Mouse (Mus musculus): ENCODE measurements around the gene Chic2.
A peak's percentile ranks its signal among the peaks of the same experiment; 100 is the strongest.

Chic2 gene

GRCm38 (mm10) chr5:75067125-75067756, 22.7 kb upstream of the Chic2 start:
- DNase-seq (ENCODE audit: low spot score in 2 of 2): peak; percentile 71 to 86

DNA sequence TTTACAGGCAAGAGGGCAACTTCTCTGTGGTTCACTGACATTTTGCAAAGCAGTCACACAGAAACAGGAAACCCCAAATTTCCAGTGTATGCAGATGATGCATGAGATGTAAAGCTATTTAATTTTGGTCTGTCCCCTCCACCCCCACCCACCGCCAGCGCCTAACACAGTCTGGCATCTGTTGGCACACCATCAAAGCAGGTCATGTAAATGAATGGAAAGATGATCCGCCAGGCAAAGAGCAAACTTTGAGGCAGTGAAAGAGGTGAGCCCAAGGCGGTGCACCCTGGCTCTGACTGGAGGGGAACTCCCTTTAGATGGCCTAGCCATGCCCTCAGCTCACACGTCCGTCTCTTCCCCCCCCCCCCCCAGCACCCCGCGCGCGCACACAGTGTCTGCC, 22.1 kb upstream of the Chic2 start:
- peak in 1 of 2 experiments; percentile 56 for DNase-seq (ENCODE audit: low spot score in 2 of 2)

DNA sequence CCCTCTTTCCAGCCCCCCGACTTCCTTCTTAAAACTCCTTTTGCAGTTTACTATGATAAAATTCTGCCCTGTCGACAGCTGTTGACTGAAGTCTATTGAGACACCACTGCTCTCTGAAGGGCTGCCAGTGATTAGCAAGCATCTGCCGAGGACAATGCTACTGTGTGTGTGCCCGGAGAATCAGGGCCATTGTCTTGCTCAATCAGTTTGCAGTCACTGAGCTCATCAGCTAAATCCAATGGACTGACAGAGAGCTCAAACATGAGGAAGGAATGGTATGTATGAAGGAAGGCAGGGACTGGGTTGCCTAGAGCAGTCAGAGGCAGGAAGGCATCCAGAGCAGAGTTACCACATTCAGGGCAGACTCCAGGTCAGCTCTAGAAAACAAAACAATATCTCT, 18.6 kb upstream of the Chic2 start:
- DNase-seq (ENCODE audit: low spot score in 2 of 2): no peak

- no peak for DNase-seq (ENCODE audit: low spot score in 2 of 2)
These were observed 6.5 kb upstream of the Chic2 start for GRCm38 (mm10) chr5:75051109-75051508.

DNA sequence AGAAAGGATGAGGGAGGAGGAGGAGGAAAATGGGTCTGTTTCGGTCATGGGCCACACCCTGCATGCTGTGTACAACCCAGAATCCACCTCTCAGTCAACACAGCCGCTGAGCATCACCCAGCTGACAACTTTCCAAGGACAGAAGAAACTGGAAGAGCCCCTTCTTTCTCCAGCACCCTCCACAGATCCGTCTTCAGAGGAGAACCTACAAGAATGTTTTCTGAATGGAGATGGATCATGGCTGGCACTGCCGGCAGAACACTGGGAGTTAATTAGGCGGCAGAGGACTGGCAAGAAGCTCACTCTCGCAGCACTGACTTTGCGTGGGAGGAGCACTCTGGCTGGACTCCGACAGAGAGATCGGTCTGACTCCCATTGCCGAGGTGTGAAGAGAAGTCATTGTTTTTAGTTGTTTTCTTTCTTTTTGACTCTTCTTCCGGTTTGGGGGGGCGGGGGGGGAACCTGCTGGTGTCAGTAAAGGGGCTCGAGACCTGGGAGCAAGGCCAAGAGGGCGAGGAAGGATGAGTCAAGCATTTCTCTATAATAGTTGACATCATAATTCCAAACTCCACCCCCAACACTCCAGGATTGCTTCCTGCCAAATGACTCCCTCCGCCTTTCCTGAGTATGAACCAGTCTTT, 2.2 kb upstream of the Chic2 start:
- no peak for DNase-seq (ENCODE audit: low spot score in 2 of 2)

GRCm38 (mm10) chr5:75045371-75045770, 797 bp upstream of the Chic2 start:
- no peak for DNase-seq (ENCODE audit: low spot score in 2 of 2)

- peak in 1 of 2 experiments; percentile 82 for DNase-seq (ENCODE audit: low spot score in 2 of 2)
These were observed 813 bp downstream of the Chic2 start for GRCm38 (mm10) chr5:75043621-75044301.

GRCm38 (mm10) chr5:75043011-75043445, 1.5 kb downstream of the Chic2 start:
- no peak for DNase-seq (ENCODE audit: low spot score in 2 of 2)

DNA sequence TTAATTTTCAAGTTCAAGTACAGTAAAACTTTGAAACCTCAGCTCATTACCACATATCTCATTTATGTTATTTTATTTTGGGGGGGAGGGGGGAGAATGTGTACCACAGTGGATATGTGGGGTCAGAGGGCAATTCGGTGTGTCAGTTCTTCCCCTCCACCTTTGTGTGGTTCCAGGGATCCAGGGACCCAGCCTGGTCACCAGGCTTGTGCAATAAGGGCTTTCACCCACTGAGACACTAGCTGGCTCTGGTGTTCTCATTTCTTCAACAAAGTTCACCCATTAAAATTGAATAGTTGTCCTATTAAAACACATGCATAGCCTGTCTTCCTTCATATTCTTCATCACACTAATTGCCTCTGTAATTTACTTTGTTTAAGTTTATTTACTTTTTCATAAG, 5.3 kb downstream of the Chic2 start:
- DNase-seq (ENCODE audit: low spot score in 2 of 2): no peak

- no peak for DNase-seq (ENCODE audit: low spot score in 2 of 2)
These were observed 9.1 kb downstream of the Chic2 start for GRCm38 (mm10) chr5:75035475-75035874.

DNA sequence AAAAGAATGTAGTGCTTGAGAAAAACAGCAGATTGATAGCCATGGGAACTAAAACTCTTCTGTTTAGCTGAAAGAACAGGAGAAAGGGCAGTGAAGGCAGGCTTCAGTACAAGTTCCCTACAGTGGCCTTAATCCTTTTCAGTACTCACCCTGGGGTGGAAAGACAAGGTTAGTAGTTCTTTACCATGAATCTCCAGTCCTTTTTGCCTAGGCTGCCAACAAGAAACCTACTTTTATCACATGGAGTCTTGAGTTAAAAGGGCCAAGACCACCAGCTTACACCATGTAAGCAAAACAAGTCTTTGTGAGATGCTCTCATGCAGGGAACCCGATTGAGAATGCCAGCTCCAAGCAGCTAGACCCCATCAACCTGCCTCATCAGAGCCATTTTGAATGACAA, 29.8 kb downstream of the Chic2 start:
- DNase-seq (ENCODE audit: low spot score in 2 of 2): no peak

DNA sequence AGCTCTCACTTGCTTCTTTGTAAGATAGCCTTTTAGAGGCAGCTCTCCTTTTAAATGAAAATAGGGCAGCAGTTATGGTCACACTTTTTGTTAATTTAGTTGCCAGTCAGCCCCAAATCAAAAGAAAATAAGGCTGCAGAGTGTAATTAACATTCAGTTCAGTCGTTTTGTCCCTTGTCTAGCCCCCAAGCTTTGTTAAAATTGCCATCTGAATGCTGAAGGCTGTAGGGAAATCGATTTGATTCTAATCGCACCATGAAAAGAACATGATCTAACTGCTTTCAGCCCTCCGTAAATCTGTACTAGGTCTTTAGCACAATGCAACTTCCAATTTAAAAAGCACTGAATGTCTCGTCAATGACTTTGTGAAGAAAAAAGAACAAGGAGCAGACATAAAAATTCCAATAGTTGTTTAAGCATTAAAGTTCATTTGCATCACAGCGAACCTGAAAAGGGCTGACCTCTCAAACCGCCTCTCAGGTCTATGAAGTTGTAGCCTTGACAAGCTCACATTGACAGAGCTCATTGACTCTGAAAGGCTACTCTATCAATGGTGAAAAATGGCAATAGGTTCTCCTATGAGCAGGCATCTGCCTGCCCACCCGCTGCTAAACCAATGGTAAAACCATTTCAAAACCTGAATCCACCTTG, 31.7 kb downstream of the Chic2 start:
- DNase-seq (ENCODE audit: low spot score in 2 of 2): no peak

DNA sequence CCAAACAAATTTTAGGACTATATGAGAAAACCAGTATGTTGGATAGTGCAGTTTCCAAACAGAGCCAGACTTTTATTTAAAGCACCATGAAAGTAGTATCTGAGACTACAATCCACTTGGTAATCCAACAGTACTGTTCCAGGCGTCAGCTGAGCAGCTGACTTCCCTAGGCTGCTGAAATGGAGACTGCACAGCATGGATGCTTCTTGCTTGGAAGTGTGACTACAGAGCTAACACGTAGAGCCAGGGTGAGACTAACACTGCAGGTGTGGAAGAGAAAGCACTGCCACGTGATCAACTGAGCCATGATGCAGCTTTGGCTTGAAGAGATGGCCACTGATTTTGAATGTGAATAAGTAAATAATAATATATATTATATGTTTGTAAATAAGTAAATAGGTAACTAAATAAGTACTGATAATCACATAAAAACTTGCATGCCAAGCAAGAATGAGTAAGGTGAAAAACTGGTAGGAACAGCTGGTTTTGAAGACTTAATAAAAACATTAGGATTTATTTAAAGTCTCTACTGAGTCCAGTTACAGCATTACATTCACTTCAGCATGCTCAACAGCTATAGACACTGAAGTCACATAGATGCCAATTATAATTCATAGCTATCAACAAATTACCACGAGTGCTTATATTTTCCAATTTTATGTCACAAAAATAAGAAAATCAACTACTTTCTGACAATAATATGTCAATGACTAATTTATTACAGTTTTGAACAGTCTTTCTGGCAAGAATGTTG, 32.4 kb downstream of the Chic2 start:
- DNase-seq (ENCODE audit: low spot score in 2 of 2): no peak

GRCm38 (mm10) chr5:75004755-75005154, 39.8 kb downstream of the Chic2 start:
- DNase-seq (ENCODE audit: low spot score in 2 of 2): no peak

DNA sequence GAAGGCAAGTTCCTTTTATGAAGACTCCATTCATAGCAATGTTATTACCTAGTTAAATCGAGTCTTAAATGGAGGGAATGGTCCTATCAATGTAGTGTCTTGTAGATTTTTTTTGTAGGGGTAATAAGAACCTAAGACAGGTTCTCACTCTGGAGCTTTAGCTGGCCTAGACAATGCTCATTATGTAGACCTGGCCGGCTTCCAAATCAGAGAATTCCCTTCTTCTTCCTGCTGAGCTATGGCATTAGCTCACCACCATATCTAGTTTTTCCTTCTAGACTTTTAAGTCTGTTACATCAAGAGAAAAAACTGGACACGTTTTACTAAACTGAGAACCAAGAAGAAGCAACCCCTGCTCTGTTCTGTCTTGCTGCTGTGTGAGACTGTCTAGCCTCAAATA, 42.5 kb downstream of the Chic2 start:
- no peak for DNase-seq (ENCODE audit: low spot score in 2 of 2)

DNA sequence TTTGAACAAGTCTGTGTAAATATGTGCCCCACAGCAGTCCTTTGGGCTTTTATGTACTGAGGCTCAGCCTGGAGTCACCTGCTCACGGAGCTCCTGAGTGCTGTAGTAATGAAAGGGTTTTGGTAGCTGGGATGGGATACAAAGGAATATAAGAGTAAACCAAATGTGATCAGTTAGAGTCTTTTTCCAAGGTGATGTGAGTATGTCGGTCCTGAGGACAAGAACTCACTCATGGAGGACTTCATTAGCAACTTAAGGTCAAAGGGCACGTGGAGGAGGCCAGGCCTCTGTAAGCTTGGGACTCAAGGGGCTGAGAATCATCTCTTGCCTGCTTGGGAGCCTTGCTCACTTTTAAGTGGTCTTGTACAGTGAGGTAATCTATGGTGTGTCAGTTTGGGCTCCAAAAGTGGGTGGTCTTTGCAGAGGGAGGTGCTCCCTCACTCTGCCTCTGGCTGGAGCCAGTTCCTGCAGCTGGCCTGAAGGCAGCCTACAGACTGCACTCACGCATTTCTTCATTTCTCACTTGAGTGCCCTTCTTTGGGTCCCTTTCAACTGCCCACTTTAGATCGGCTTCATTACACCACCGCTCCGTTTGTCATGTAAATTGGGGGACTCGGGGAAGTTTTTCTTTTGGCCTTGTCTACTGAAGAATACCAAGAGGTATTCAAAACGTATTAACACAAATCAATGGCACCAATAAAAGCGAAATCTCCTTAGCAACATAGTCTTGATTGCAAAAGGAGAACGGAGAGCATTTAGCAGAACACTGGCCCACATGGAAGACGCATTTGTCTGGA, 45.7 kb downstream of the Chic2 start:
- DNase-seq (ENCODE audit: low spot score in 2 of 2): no peak

DNA sequence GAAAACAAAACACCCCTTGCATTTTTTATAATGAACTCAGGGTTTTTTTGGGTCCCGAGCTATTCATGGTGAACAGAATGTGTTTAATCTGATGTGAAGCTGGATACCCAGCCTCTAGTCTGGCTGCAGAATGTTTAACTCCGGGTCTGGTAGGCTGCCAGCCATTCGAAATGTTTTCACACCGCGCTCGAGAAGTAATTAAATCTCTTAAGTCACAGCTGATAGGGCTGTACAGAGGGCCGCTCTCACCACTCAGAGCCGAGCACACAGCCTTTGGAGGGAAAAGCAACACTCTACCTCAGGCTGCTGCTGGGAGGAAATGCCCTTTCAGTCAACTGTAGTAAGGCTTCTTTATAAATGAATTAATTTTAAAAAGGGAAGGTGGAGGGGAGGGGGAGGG, 49.6 kb downstream of the Chic2 start:
- peak in 1 of 2 experiments; percentile 27 for DNase-seq (ENCODE audit: low spot score in 2 of 2)

GRCm38 (mm10) chr5:74984101-74984500, 60.5 kb downstream of the Chic2 start:
- DNase-seq (ENCODE audit: low spot score in 2 of 2): no peak

- no peak for DNase-seq (ENCODE audit: low spot score in 2 of 2)
These were observed 64.0 kb downstream of the Chic2 start for GRCm38 (mm10) chr5:74980574-74980973.

DNA sequence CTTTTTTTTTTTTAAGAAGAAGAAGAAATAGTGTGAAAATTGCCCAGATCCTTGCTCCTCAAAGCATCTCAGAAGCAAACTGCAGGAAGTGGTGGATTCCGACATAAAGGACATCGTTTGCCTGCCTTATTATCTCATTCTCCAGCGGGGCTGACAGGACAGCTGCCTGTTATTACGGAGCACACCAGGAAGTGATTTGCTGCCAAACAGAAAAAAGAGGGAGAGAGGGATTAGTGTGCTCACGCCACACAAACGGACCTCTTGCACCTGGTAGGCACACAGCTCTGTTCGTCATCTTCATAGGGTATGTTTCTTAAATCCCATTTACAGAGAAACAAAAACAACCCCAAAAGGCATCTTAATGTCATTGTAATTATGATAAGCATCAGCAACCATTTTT, 64.4 kb downstream of the Chic2 start:
- DNase-seq (ENCODE audit: low spot score in 2 of 2): no peak

- DNase-seq (ENCODE audit: low spot score in 2 of 2): no peak
These were observed 65.0 kb downstream of the Chic2 start for GRCm38 (mm10) chr5:74979586-74979985.
